Mouse (Mus musculus) testis, adult 10 weeks (tissue): ENCODE measurements around the gene Fancb. TPM values are rescaled to one million over a fixed set of nuclear protein-coding genes. Genes with fewer than 3 reads are reported as not detected.

Experiments
- polyA plus RNA-seq: library from polyadenylated mRNA; stranded (reverse); fragments of 350-450 nt; fragmentation: Illumina TruSeq; extraction: RNeasy Lipid Tissue Mini Kit (QIAGEN cat#74804); gene quantifications from one replicate; pipeline ENCODE4 v1.2.3, GENCODE M21; 2014; ENCODE audit warnings: low read depth, low replicate concordance

Fancb gene
- polyA plus RNA-seq: 0.71 TPM

DNA sequence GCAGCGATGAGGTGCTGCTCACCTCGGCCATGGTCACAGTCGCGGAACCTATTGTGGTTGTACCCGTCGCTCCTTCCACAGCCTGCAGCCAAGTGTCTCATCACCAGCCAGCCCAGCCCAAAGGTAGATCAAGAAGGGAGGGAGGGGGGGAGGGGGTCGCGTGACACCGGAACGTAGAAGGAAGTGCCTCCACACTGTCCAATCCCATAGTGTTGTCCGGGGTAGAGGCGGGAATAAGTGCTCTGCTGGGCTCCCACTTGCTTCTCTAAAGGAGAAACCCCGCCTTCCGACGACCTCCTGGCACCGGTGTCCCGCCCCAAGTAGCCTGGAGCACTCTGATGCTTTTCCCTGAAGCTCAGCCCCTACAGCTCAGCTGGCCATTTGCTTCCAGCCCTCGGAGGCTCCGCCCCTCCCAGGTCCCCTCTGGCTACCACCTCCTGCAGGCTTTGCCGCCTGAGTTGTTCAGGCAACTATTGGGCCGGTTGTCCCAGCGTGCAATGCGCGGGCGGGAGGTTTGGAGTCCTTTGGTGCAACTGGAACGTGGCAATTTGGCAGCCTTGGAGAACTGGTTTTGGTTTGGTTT, at the start of gene Fancb, which contains the start of gene Mospd2:
Gene Fancb (plus strand): TSS at position 400 of the 583 bp plus-strand sequence.
Gene Mospd2 (minus strand): TSS at position 183 of the 583 bp plus-strand sequence.

DNA sequence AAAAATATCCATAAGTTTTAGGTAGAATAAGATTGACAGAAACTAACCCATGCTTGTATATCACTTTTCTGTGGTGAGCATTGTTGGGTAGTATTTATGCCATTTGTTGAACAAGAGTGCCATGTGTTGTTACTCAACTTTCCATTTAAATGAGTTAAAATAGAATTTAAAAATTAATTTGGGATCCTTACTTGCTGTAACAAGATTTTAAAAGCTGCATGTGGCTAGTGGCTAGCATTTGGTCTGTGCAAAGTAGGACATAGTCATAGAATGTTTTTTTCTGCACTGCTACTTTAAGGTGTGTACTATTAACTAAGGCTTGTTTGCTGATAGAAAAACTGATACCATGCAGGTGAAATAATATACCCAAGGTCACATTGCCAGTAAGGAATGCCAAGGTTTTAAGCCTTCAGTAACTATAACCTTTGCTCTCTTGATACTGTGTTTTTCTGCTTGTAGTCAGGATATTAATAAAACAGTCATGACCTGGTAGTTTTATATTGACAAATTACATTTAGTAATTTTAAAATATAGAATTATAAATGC, 24.5 kb downstream of the Fancb start, which contains the start of gene Gm17604:
Gene Gm17604 (minus strand): TSS at position 51 of the 546 bp plus-strand sequence.

Other genes with a start within 250 kb of the Fancb start
- 10.3 TPM for gene Mospd2, start 217 bp upstream of the Fancb start, polyA plus RNA-seq
- gene Gm17604, start 24.2 kb downstream of the Fancb start, polyA plus RNA-seq: not detected